Mouse (Mus musculus) ES-E14 (cell line): ENCODE measurements around the gene Gm44973. TPM values are rescaled to one million over a fixed set of nuclear protein-coding genes. Genes with fewer than 3 reads are reported as not detected.
"Not testable (repeated sequence)": the region's sequence is repeated elsewhere in the genome, so short reads cannot be mapped to it uniquely, and the experiment has no call there.

ENCODE experiments used
- DNase-seq: peaks from one replicate; pipeline ENCODE4 v3.0.0-alpha.2; 2013; ENCODE audit warnings: low read depth, low spot score
- H3K27ac ChIP-seq: 2 replicates; pipeline ENCODE4 v1.5.1; 2012; ENCODE audit warnings: low read depth, mild to moderate bottlenecking, low read length, moderate library complexity, mixed read lengths; ENCODE audit not compliant: poor library complexity, insufficient read depth, severe bottlenecking
- H3K36me3 ChIP-seq: 2 replicates; pipeline ENCODE4 v1.6.1; 2012; ENCODE audit warnings: mild to moderate bottlenecking, low read length, moderate library complexity, mixed read lengths; ENCODE audit not compliant: control insufficient read depth, poor library complexity, insufficient read depth, severe bottlenecking
- H3K4me1 ChIP-seq, 2 experiments: fragments of 150-350 bp in 1 of 2; sonication (generic) in 1 of 2; 2 replicates each; pipeline ENCODE4 v1.6.1; 2012; ENCODE audit warnings: low read length in 2 of 2, mild to moderate bottlenecking in 1 of 2, mixed read lengths in 1 of 2; ENCODE audit not compliant: control insufficient read depth in 2 of 2, insufficient read depth in 2 of 2, poor library complexity in 1 of 2
- H3K4me3 ChIP-seq, 2 experiments: fragments of 150-350 bp in 1 of 2; sonication (generic) in 1 of 2; 2 replicates each; pipeline ENCODE4 v1.5.1; 2012; ENCODE audit warnings: low read length in 2 of 2, low read depth in 1 of 2, mild to moderate bottlenecking in 1 of 2, mixed read lengths in 1 of 2; ENCODE audit not compliant: insufficient read depth in 1 of 2, poor library complexity in 1 of 2, severe bottlenecking in 1 of 2
- H3K9ac ChIP-seq: 2 replicates; pipeline ENCODE4 v1.6.1; 2012; ENCODE audit warnings: low read depth, mild to moderate bottlenecking, low read length, mixed read lengths; ENCODE audit not compliant: poor library complexity, insufficient read depth, severe bottlenecking
- H3K9me3 ChIP-seq: fragments of 150-350 bp; sonication (generic); 2 replicates; pipeline ENCODE4 v1.6.1; 2012; ENCODE audit warnings: low read depth, mild to moderate bottlenecking, low read length; ENCODE audit not compliant: control insufficient read depth, insufficient read depth
- CHD2 ChIP-seq: IDR thresholded peaks from 2 replicates; pipeline ENCODE4 v1.6.1; 2014; ENCODE audit warnings: mild to moderate bottlenecking, low read depth, low read length, inconsistent platforms
- HCFC1 ChIP-seq: IDR thresholded peaks from 2 replicates; pipeline ENCODE4 v1.6.1; 2012; ENCODE audit warnings: low read length, inconsistent platforms, borderline replicate concordance; ENCODE audit not compliant: insufficient read depth
- MAFK ChIP-seq: IDR thresholded peaks from 2 replicates; pipeline ENCODE4 v1.6.1; 2014; ENCODE audit warnings: mild to moderate bottlenecking, low read depth, low read length, inconsistent platforms; ENCODE audit not compliant: insufficient read depth
- ZC3H11A ChIP-seq: IDR thresholded peaks from 2 replicates; pipeline ENCODE4 v1.6.1; 2012; ENCODE audit warnings: low read depth, mild to moderate bottlenecking, inconsistent platforms, low read length, borderline replicate concordance
- ZNF384 ChIP-seq: IDR thresholded peaks from 2 replicates; pipeline ENCODE4 v1.6.1; 2012; ENCODE audit warnings: low read depth, low read length, inconsistent platforms
- in situ Hi-C, 2 experiments: fragments of 600-800 bp; cut with MboI; formaldehyde crosslinking; loops; one replicate each; pipeline ENCODE4 v1.15.1; 2025; ENCODE audit warnings: low sequenced_read_pairs in 2 of 2, inconsistent platforms in 1 of 2; ENCODE audit not compliant: unreplicated experiment in 2 of 2
- total RNA-seq: library from RNA; depleted of rRNA; stranded (reverse); fragments of 300-350 nt; gene quantifications from 2 replicates; pipeline ENCODE4 v1.2.3, GENCODE M21; 2012

The Gm44973 gene
- total RNA-seq, 1 experiment = not detected

GRCm38 (mm10) chr7:5064886-5065285 is 49.6 kb downstream of the Gm44973 start:
- Histone ChIP-seq H3K4me1 (peaks cover 0 to 17% of the 10 kb centered on the region in 2 experiments; a peak in 3 of 4 replicates), H3K4me3 (no peak overlapping the region; a peak in 1 of 4 replicates), H3K36me3 (peaks cover 39% of the 10 kb centered on the region), H3K9ac (no peak overlapping the region), H3K9me3 (no peaks in the 10 kb centered on the region), H3K27ac (no peak overlapping the region)
- no peak for DNase-seq
- TF ChIP-seq HCFC1 (no peak), ZNF384 (peak; percentile 89)
- in situ Hi-C loops = no loop called here

- Histone ChIP-seq H3K9me3 (no peaks in the 10 kb centered on the region), H3K9ac (no peak overlapping the region), H3K4me1 (peaks cover 0 to 2% of the 10 kb centered on the region in 2 experiments; a peak in 2 of 4 replicates), H3K27ac (no peak overlapping the region), H3K4me3 (no peak overlapping the region), H3K36me3 (peaks cover 77% of the 10 kb centered on the region)
- in situ Hi-C loops = no loop called here
- TF ChIP-seq CHD2 = no peak
- TF ChIP-seq ZC3H11A = no peak
- no peak for TF ChIP-seq HCFC1
- no peak for TF ChIP-seq ZNF384
- TF ChIP-seq MAFK = no peak
- no peak for DNase-seq
These were observed 58.3 kb downstream of the Gm44973 start for GRCm38 (mm10) chr7:5073586-5073985.

- Histone ChIP-seq H3K9ac (no peak overlapping the region), H3K9me3 (no peaks in the 10 kb centered on the region), H3K4me3 (no peak overlapping the region), H3K27ac (no peak overlapping the region), H3K36me3 (peaks cover 68% of the 10 kb centered on the region), H3K4me1 (peaks cover 0 to 3% of the 10 kb centered on the region in 2 experiments; a peak in 2 of 4 replicates)
- no peak for DNase-seq
- no peak for TF ChIP-seq MAFK
- in situ Hi-C loops = no loop called here
These were observed 59.7 kb downstream of the Gm44973 start for GRCm38 (mm10) chr7:5074984-5075383.

GRCm38 (mm10) chr7:5076931-5077330 is 61.6 kb downstream of the Gm44973 start:
- Histone ChIP-seq H3K4me3 (no peak overlapping the region), H3K9ac (no peak overlapping the region), H3K4me1 (peaks cover 2 to 3% of the 10 kb centered on the region in 2 experiments; a peak in 2 of 4 replicates), H3K36me3 (peaks cover 50% of the 10 kb centered on the region), H3K9me3 (no peaks in the 10 kb centered on the region), H3K27ac (no peak overlapping the region)
- TF ChIP-seq HCFC1 (no peak), ZC3H11A (no peak), ZNF384 (no peak), CHD2 (no peak), MAFK (0 out of 2 replicates have a peak, but pooled peaks have one; percentile 26)
- no peak for DNase-seq
- in situ Hi-C loops = no loop called here

GRCm38 (mm10) chr7:5079365-5080009 is 64.2 kb downstream of the Gm44973 start:
- H3K9me3 ChIP-seq, H3K4me1 ChIP-seq, DNase-seq, in situ Hi-C loops: not testable (repeated sequence)
- peaks cover 44% of the 10 kb centered on the region for H3K36me3 ChIP-seq
- peak overlapping the region; percentile 70; the same call in 1 of the 2 replicates for H3K27ac ChIP-seq
- peak overlapping the region; percentile 59 to 97; a peak in 3 of 4 replicates for H3K4me3 ChIP-seq
- H3K9ac ChIP-seq = peak overlapping the region; percentile 66
